In the genomic region with DNA sequence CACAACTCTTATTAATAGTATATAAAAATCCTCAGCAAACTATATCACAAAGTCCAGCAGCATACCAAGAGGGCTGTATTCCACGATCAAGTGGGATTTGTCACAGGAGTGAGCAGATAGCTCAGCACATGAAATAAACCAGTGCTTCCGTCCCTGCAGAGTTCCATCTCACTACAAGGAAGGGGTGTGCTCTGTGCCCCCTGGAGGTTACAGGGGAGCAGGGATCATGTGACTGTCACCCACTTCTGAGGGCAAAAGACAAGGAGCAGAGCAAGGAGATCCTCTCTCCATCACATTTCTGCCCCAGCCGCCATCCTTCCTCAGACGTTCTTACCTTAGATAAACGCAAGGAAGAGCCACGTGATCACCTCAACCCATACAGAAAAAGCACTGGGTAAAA, we compare ENCODE assay signal across 12 mouse cellular contexts.
"Had no signal": no experiment of that assay in that cellular context is flagged by ENCODE, and none has a peak within 500 bp of the region (broad histone marks: within the 10 kb centered on the region; RNA-seq: fewer than 3 reads in every experiment).

No protein-coding gene starts in this region.

- DNase-seq: retina, postnatal 1 day; right cerebral cortex, adult 18-20 months; right cerebral cortex, postnatal 14 days; right cerebral cortex, postnatal 25 days; right cerebral cortex, postnatal 4 days; spleen, adult 18-20 months had no signal

- H3K4me3 ChIP-seq: myocyte; neural tube, embryonic 12.5 days; neural tube, embryonic 13.5 days; neural tube, embryonic 15.5 days; stomach, embryonic 15.5 days had no signal

- H3K4me1 ChIP-seq: neural tube, embryonic 12.5 days had no signal

- H3K27ac ChIP-seq: neural tube, embryonic 12.5 days; neural tube, embryonic 13.5 days; neural tube, embryonic 15.5 days; stomach, embryonic 15.5 days; stomach, postnatal 0 days had no signal

- H3K36me3 ChIP-seq: neural tube, embryonic 15.5 days had no signal

- H3K27me3 ChIP-seq: neural tube, embryonic 12.5 days; neural tube, embryonic 13.5 days; neural tube, embryonic 15.5 days; stomach, embryonic 15.5 days had no signal
